8 mouse cellular contexts compared by ENCODE assay signal in the genomic region with DNA sequence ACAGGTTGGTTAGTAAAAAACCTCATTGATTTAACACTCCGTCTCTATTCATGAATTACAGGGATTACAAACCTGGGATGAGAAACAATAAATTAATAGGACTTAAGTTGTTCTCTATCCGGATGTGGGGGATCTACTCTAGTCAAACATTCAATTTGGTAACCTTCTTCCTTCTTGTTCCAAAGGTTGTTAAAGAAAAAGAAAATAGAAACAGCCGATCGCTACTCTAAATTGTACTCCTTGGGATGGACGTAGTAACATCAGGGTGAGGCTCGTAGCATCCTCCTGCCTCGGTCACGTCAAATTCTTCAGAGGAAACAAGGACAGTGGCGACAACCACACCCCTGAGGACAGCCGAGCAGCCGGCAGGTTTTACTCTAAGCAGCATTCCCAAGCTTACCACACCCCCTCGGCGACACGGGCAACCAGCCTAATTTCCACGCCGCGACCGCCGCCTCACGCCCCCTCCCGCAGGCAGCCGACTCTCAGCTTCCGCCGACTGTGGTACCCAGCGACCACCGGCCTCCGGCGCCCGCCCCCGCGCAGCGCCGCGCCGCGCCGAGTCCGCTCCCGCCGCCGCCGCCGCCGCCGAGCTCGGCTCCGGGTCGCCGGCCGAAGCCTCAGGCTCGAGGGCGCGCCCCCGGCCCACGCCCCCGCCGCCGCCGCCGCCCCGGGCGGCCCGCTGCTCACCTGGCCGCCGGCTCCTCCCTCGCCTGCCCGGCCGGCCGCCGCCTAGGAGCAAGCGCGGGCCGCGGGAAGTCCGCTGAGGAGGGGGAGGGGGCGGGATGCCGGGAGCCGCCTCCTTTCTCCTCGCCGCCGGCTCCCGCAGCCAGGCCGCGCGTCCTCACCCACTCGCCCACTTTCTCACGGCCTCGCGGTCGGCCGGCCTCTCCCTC. TPM values are rescaled to one million over a fixed set of nuclear protein-coding genes. Genes with fewer than 3 reads are reported as not detected.
DNase-seq lines count a peak whose midpoint lies in the region; ATAC-seq lines count a peak whose summit lies in the region.

No protein-coding gene starts in this region.

- peak overlapping the region; percentile 91 for H3K4me3 ChIP-seq in megakaryocyte, embryonic 14.5 days (replicated peaks)
- peak overlapping the region; percentile 77 for H3K4me3 ChIP-seq in neural tube, embryonic 12.5 days

- H3K36me3 ChIP-seq in megakaryocyte, embryonic 14.5 days (replicated peaks; ENCODE audit: low read length), result no peaks in the 10 kb centered on the region
- no peaks in the 10 kb centered on the region for H3K36me3 ChIP-seq in neural tube, embryonic 12.5 days

- peak overlapping the region; percentile 90 for H3K9ac ChIP-seq in neural tube, embryonic 12.5 days

- ATAC-seq in megakaryocyte, adult 5-6 weeks (ENCODE audit: poor library complexity, severe bottlenecking), result no peak; the same call in 1 of the 2 replicates
- peak; percentile 39 for ATAC-seq in neural tube, embryonic 12.5 days (ENCODE audit: low FRiP score, low read depth)

- DNase-seq in adrenal gland, postnatal 14 days, result peak; percentile 5
- no peak for DNase-seq in adrenal gland, adult 8-10 months
- DNase-seq in frontal cortex, postnatal 10 days (ENCODE audit: low spot score in 2 of 2), result peak; percentile 53 to 57
- peak; percentile 72 for DNase-seq in left cerebral cortex, postnatal 4 days
- no peak for DNase-seq in gastrocnemius, postnatal 10 days

- peak overlapping the region; percentile 83 for H3K27ac ChIP-seq in neural tube, embryonic 12.5 days

- intact Hi-C loops in left cerebral cortex, postnatal 4 days (cut with DNase I), result no loop called here

- peaks cover 5% of the 10 kb centered on the region; the same call in 1 of the 2 replicates for H3K9me3 ChIP-seq in megakaryocyte, embryonic 14.5 days
- H3K9me3 ChIP-seq in neural tube, embryonic 12.5 days, result no peaks in the 10 kb centered on the region

- peaks cover 82% of the 10 kb centered on the region for H3K27me3 ChIP-seq in megakaryocyte, embryonic 14.5 days (replicated peaks)
- no peaks in the 10 kb centered on the region for H3K27me3 ChIP-seq in neural tube, embryonic 12.5 days (replicated peaks)

- 2% methylated on average over 77 of the region's 91 CpGs for WGBS in neural tube, embryonic 12.5 days

- peak overlapping the region; percentile 62 for H3K4me2 ChIP-seq in neural tube, embryonic 12.5 days (replicated peaks)

- H3K4me1 ChIP-seq in megakaryocyte, embryonic 14.5 days, result peaks cover 15% of the 10 kb centered on the region
- H3K4me1 ChIP-seq in neural tube, embryonic 12.5 days, result peaks cover 16% of the 10 kb centered on the region

RNA-seq across cellular contexts. Expression of gene Rimklb, which starts 12.9 kb away (rescaled TPM):
- total RNA-seq in adrenal gland, postnatal 14 days (2021), result 0.85 and 2.0 TPM in 2 replicates
- under 1 TPM in 2 of 4 experiments, not detected in 2; 0.44 to 0.70 TPM for total RNA-seq in adrenal gland, adult 8-10 months (2022)
- not detected in 2 replicates for polyA plus RNA-seq in megakaryocyte, embryonic 14.5 days (2012; ENCODE audit: insufficient read depth, low replicate concordance)
- not detected in 2 replicates for total RNA-seq in megakaryocyte, adult 5-6 weeks (2015)
- total RNA-seq in megakaryocyte, adult 5-6 weeks (2017), result not detected in 2 replicates
- 100 to 1,000 TPM; 392 to 432 TPM for total RNA-seq in left cerebral cortex, postnatal 4 days (2021)
- 78.8 and 89.6 TPM in 2 replicates for polyA plus RNA-seq in neural tube, embryonic 12.5 days (2016; fragmentation: Nextera tagmentation; extraction: Ambion mirVana)
- 1 to 10 TPM; 2.1 to 2.6 TPM for total RNA-seq in gastrocnemius, postnatal 10 days (2021)

RNA-seq across cellular contexts. Expression of gene Mfap5, which starts 20.0 kb away (rescaled TPM):
- 36.3 and 44.0 TPM in 2 replicates for total RNA-seq in adrenal gland, postnatal 14 days (2021)
- 10 to 100 TPM in 2 of 4 experiments, 1 to 10 TPM in 2; 7.4 to 14.4 (median 10.0) TPM for total RNA-seq in adrenal gland, adult 8-10 months (2022)
- not detected in 2 replicates for polyA plus RNA-seq in megakaryocyte, embryonic 14.5 days (2012; ENCODE audit: insufficient read depth, low replicate concordance)
- total RNA-seq in megakaryocyte, adult 5-6 weeks (2015), result not detected in 2 replicates
- total RNA-seq in megakaryocyte, adult 5-6 weeks (2017), result not detected in 2 replicates
- total RNA-seq in left cerebral cortex, postnatal 4 days (2021), result 1 to 10 TPM; 1.5 to 2.1 TPM
- polyA plus RNA-seq in neural tube, embryonic 12.5 days (2016; fragmentation: Nextera tagmentation; extraction: Ambion mirVana), result 1.6 and 2.1 TPM in 2 replicates
- 100 to 1,000 TPM; 115 to 141 TPM for total RNA-seq in gastrocnemius, postnatal 10 days (2021)

Comparison
In these comparisons a context has a peak if more than half of its experiments do, and no peak if none do; other contexts are left out.
1. DNase-seq: peak in adrenal gland, postnatal 14 days (single experiment), frontal cortex, postnatal 10 days (2 of 2) and left cerebral cortex, postnatal 4 days (single experiment); none in adrenal gland, adult 8-10 months (single experiment) and gastrocnemius, postnatal 10 days (single experiment).
2. RNA of gene Rimklb, which starts 12.9 kb away (total RNA-seq): 392 to 432 TPM in left cerebral cortex, postnatal 4 days; 2.1 to 2.6 TPM in gastrocnemius, postnatal 10 days, 0.85 to 2.0 TPM in adrenal gland, postnatal 14 days, 0.44 to 0.70 TPM in adrenal gland, adult 8-10 months and not detected in megakaryocyte, adult 5-6 weeks; every median in the first group is over 100 times any median in the second.